In genomic region chr4:153357539-153358242, GRCm38 (mm10) we compare ENCODE assay signal across 9 mouse cellular contexts.
DNase-seq lines count a peak whose midpoint lies in the region; ATAC-seq lines count a peak whose summit lies in the region.
"Had no signal": no experiment of that assay in that cellular context is flagged by ENCODE, and none has a peak within 500 bp of the region (broad histone marks: within the 10 kb centered on the region; RNA-seq: fewer than 3 reads in every experiment).

No protein-coding gene starts in this region.

- WGBS in liver, embryonic 11.5 days, result 51% methylated on average over 9 of the region's 9 CpGs
- WGBS in liver, embryonic 12.5 days (ENCODE audit: insufficient replicate concordance), result 40% methylated on average over 9 of the region's 9 CpGs

- H3K9me3 ChIP-seq in liver, embryonic 11.5 days (ENCODE audit: control insufficient read depth, low read length), result no peaks in the 10 kb centered on the region
- no peaks in the 10 kb centered on the region for H3K9me3 ChIP-seq in liver, embryonic 12.5 days (replicated peaks)
- H3K9me3 ChIP-seq: heart, embryonic 13.5 days had no signal

- no peaks in the 10 kb centered on the region for H3K4me1 ChIP-seq in liver, embryonic 11.5 days (replicated peaks; ENCODE audit: control insufficient read depth, insufficient read depth, low read length)
- no peaks in the 10 kb centered on the region for H3K4me1 ChIP-seq in liver, embryonic 12.5 days
- H3K4me1 ChIP-seq: heart, embryonic 13.5 days had no signal

- H3K27me3 ChIP-seq in liver, embryonic 11.5 days (replicated peaks; ENCODE audit: control insufficient read depth, insufficient read depth, low read length), result no peaks in the 10 kb centered on the region
- H3K27me3 ChIP-seq in liver, embryonic 12.5 days (replicated peaks), result no peaks in the 10 kb centered on the region

- H3K36me3 ChIP-seq in liver, embryonic 11.5 days (ENCODE audit: control insufficient read depth, insufficient read depth, low read length), result no peaks in the 10 kb centered on the region
- H3K36me3 ChIP-seq in liver, embryonic 12.5 days, result no peaks in the 10 kb centered on the region
- H3K36me3 ChIP-seq: heart, embryonic 13.5 days had no signal

- no peak for ATAC-seq in liver, embryonic 11.5 days (replicated peaks; ENCODE audit: low FRiP score)
- ATAC-seq in liver, embryonic 12.5 days, result no peak

- DNase-seq in liver, embryonic 11.5 days (ENCODE audit: low spot score), result peak; percentile 59
- peak; percentile 16 for DNase-seq in c-Kit-positive CD71-negative TER-119-negative erythroid progenitor cells, embryonic 14.5 days (ENCODE audit: low read depth)
- peak; percentile 44 for DNase-seq in kidney, postnatal 14 days
- peak; percentile 80 for DNase-seq in retina, postnatal 1 day
- DNase-seq in cerebellum, adult 9-10 months, result no peak
- DNase-seq in spleen, postnatal 36 days (ENCODE audit: low spot score in 2 of 2), result no peak
- DNase-seq in gastrocnemius, adult 18-20 months (ENCODE audit: low spot score), result no peak

- H3K27ac ChIP-seq in liver, embryonic 11.5 days (ENCODE audit: low read depth, low read length), result no peak overlapping the region
- H3K27ac ChIP-seq in liver, embryonic 12.5 days, result no peak overlapping the region
- H3K27ac ChIP-seq: heart, embryonic 13.5 days had no signal

- H3K4me3 ChIP-seq in liver, embryonic 11.5 days (ENCODE audit: low read depth, low read length), result no peak overlapping the region
- no peak overlapping the region for H3K4me3 ChIP-seq in liver, embryonic 12.5 days
- H3K4me3 ChIP-seq: heart, embryonic 13.5 days had no signal

- no peak overlapping the region for H3K4me2 ChIP-seq in liver, embryonic 11.5 days
- H3K4me2 ChIP-seq in liver, embryonic 12.5 days, result no peak overlapping the region
- H3K4me2 ChIP-seq: heart, embryonic 13.5 days had no signal

- no peak overlapping the region for H3K9ac ChIP-seq in liver, embryonic 11.5 days (ENCODE audit: low read depth, low read length)
- H3K9ac ChIP-seq in liver, embryonic 12.5 days, result no peak overlapping the region
- H3K9ac ChIP-seq: heart, embryonic 13.5 days had no signal

Comparison
In these comparisons a context has a peak if more than half of its experiments do, and no peak if none do; other contexts are left out.
1. DNase-seq: peak in liver, embryonic 11.5 days (single experiment), c-Kit-positive CD71-negative TER-119-negative erythroid progenitor cells, embryonic 14.5 days (single experiment), kidney, postnatal 14 days (single experiment) and retina, postnatal 1 day (single experiment); none in cerebellum, adult 9-10 months (single experiment), spleen, postnatal 36 days (0 of 2) and gastrocnemius, adult 18-20 months (single experiment).